Mouse (Mus musculus): ENCODE data around the gene Thegl. TPM values are rescaled to one million over a fixed set of nuclear protein-coding genes. Genes with fewer than 3 reads are reported as not detected.
"Not testable (repeated sequence)": the region's sequence is repeated elsewhere in the genome, so short reads cannot be mapped to it uniquely, and the experiment has no call there.

The Thegl gene
- polyA plus RNA-seq, 1 experiment from 2014 or later = not detected

DNA sequence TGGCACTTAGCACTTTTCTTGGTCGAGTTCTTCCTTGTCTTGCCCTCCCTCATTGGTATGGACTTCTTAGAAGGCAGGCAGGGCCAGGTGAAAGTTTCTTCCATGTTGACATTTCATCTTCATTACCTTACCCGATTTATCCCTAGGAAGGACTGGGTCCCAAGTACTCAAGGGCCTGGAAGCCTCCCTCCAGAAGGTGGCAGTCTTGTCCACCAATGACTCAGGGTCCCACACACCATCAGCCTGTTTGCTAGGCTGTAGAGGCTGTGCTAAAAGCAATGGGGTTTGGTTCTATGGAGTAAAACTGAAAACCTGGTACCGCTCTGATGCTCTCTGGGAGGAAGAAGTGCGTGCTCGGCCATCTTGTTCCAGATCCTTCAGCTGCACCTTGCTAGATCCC lies 13.9 kb downstream of the Thegl start:
- Histone ChIP-seq H3K36me3 (ENCODE audit: control insufficient read depth, insufficient read depth, low read length) (no peaks in the 10 kb centered on the region), H3K9ac (ENCODE audit: low read length) (no peak overlapping the region), H3K9me3 (ENCODE audit: control insufficient read depth, low read length) (no peaks in the 10 kb centered on the region), H3K27ac (ENCODE audit: low read depth, low read length) (no peak overlapping the region), H3K4me3 (ENCODE audit: low read depth, low read length) (no peak overlapping the region), H3K4me2 (no peak overlapping the region), H3K4me1 (ENCODE audit: control insufficient read depth, insufficient read depth, low read length) (no peaks in the 10 kb centered on the region), H3K27me3 (ENCODE audit: control insufficient read depth, insufficient read depth, low read length) (no peaks in the 10 kb centered on the region)
- ATAC-seq (ENCODE audit: low FRiP score) = no peak
- no peak for DNase-seq (ENCODE audit: low spot score, missing footprints)
- 76% methylated on average over 5 of the region's 5 CpGs for WGBS

DNA sequence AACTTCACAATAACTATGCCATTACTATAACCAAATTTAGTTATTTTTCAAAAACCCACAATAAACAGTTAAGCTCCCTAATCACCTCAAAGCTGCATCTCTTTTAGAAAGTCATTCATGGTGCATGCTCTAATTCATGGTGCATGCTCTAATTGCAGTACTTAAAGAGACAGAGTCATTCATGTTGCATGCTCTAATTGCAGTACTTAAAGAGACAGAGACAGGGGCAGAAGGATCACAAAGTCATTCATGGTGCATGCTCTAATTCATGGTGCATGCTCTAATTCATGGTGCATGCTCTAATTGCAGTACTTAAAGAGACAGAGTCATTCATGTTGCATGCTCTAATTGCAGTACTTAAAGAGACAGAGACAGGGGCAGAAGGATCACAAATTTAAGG lies 19.3 kb downstream of the Thegl start:
- not testable (repeated sequence) for ATAC-seq (ENCODE audit: low FRiP score); H3K27ac ChIP-seq (ENCODE audit: low read depth, low read length); H3K9ac ChIP-seq (ENCODE audit: low read length); H3K36me3 ChIP-seq (ENCODE audit: control insufficient read depth, insufficient read depth, low read length); H3K9me3 ChIP-seq (ENCODE audit: control insufficient read depth, low read length); H3K4me1 ChIP-seq (ENCODE audit: control insufficient read depth, insufficient read depth, low read length); DNase-seq (ENCODE audit: low spot score, missing footprints); H3K4me2 ChIP-seq; H3K27me3 ChIP-seq (ENCODE audit: control insufficient read depth, insufficient read depth, low read length); H3K4me3 ChIP-seq (ENCODE audit: low read depth, low read length)

GRCm38 (mm10) chr5:77038451-77038850 lies 22.6 kb downstream of the Thegl start:
- Histone ChIP-seq H3K4me3 (ENCODE audit: low read depth, low read length) (no peak overlapping the region), H3K27ac (ENCODE audit: low read depth, low read length) (no peak overlapping the region), H3K27me3 (ENCODE audit: control insufficient read depth, insufficient read depth, low read length) (no peaks in the 10 kb centered on the region), H3K4me2 (no peak overlapping the region), H3K4me1 (ENCODE audit: control insufficient read depth, insufficient read depth, low read length) (no peaks in the 10 kb centered on the region), H3K9ac (ENCODE audit: low read length) (no peak overlapping the region), H3K36me3 (ENCODE audit: control insufficient read depth, insufficient read depth, low read length) (no peaks in the 10 kb centered on the region), H3K9me3 (ENCODE audit: control insufficient read depth, low read length) (no peaks in the 10 kb centered on the region)
- no peak for DNase-seq (ENCODE audit: low spot score, missing footprints)
- WGBS = 91% methylated on average over 10 of the region's 10 CpGs
- ATAC-seq (ENCODE audit: low FRiP score) = no peak

- no peak overlapping the region for H3K27ac ChIP-seq (ENCODE audit: low read depth, low read length)
- H3K9ac ChIP-seq (ENCODE audit: low read length) = no peak overlapping the region
- no peaks in the 10 kb centered on the region for H3K4me1 ChIP-seq (ENCODE audit: control insufficient read depth, insufficient read depth, low read length)
- H3K4me2 ChIP-seq = no peak overlapping the region
- no peak for DNase-seq (ENCODE audit: low spot score, missing footprints)
- no peak for ATAC-seq (ENCODE audit: low FRiP score)
- no peak overlapping the region for H3K4me3 ChIP-seq (ENCODE audit: low read depth, low read length)
- H3K9me3 ChIP-seq (ENCODE audit: control insufficient read depth, low read length) = no peaks in the 10 kb centered on the region
- H3K27me3 ChIP-seq (ENCODE audit: control insufficient read depth, insufficient read depth, low read length) = no peaks in the 10 kb centered on the region
- no peaks in the 10 kb centered on the region for H3K36me3 ChIP-seq (ENCODE audit: control insufficient read depth, insufficient read depth, low read length)
Observed at GRCm38 (mm10) chr5:77039391-77039790, 23.6 kb downstream of the Thegl start.

GRCm38 (mm10) chr5:77044362-77044761 lies 28.5 kb downstream of the Thegl start:
- ATAC-seq (ENCODE audit: low FRiP score) (no peak), DNase-seq (ENCODE audit: low spot score, missing footprints) (no peak)
- Histone ChIP-seq H3K36me3 (ENCODE audit: control insufficient read depth, insufficient read depth, low read length) (no peaks in the 10 kb centered on the region), H3K4me3 (ENCODE audit: low read depth, low read length) (no peak overlapping the region), H3K27me3 (ENCODE audit: control insufficient read depth, insufficient read depth, low read length) (no peaks in the 10 kb centered on the region), H3K4me1 (ENCODE audit: control insufficient read depth, insufficient read depth, low read length) (no peaks in the 10 kb centered on the region), H3K4me2 (no peak overlapping the region), H3K9ac (ENCODE audit: low read length) (no peak overlapping the region), H3K27ac (ENCODE audit: low read depth, low read length) (no peak overlapping the region), H3K9me3 (ENCODE audit: control insufficient read depth, low read length) (no peaks in the 10 kb centered on the region)
- WGBS = 77% methylated on average over 5 of the region's 5 CpGs

DNA sequence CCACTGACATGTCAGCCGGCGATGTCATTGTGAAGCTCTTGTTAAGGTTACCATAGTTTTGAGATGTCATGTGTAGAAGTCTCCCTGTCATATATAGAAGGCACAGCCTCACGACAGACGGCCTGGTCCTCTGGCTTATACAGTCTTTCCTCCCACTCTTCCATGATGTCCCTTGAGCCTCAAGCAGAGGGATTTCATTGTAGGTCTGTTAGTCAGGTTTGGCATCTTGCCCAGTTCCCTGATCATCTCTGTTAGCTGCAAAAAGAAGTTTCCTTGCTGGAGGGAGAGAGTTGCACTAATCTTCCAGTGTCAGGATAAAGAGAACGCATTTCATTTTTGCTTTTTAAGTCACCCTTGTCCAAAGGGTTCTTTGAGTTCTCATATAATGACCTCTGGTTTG lies 36.8 kb downstream of the Thegl start:
- DNase-seq (ENCODE audit: low spot score, missing footprints) = no peak
- H3K27ac ChIP-seq (ENCODE audit: low read depth, low read length) = no peak overlapping the region
- 90% methylated on average over 5 of the region's 5 CpGs for WGBS
- H3K4me1 ChIP-seq (ENCODE audit: control insufficient read depth, insufficient read depth, low read length) = no peaks in the 10 kb centered on the region
- ATAC-seq (ENCODE audit: low FRiP score) = no peak
- H3K9me3 ChIP-seq (ENCODE audit: control insufficient read depth, low read length) = no peaks in the 10 kb centered on the region
- no peaks in the 10 kb centered on the region for H3K27me3 ChIP-seq (ENCODE audit: control insufficient read depth, insufficient read depth, low read length)
- H3K36me3 ChIP-seq (ENCODE audit: control insufficient read depth, insufficient read depth, low read length) = no peaks in the 10 kb centered on the region
- no peak overlapping the region for H3K4me3 ChIP-seq (ENCODE audit: low read depth, low read length)
- no peak overlapping the region for H3K9ac ChIP-seq (ENCODE audit: low read length)
- no peak overlapping the region for H3K4me2 ChIP-seq

DNA sequence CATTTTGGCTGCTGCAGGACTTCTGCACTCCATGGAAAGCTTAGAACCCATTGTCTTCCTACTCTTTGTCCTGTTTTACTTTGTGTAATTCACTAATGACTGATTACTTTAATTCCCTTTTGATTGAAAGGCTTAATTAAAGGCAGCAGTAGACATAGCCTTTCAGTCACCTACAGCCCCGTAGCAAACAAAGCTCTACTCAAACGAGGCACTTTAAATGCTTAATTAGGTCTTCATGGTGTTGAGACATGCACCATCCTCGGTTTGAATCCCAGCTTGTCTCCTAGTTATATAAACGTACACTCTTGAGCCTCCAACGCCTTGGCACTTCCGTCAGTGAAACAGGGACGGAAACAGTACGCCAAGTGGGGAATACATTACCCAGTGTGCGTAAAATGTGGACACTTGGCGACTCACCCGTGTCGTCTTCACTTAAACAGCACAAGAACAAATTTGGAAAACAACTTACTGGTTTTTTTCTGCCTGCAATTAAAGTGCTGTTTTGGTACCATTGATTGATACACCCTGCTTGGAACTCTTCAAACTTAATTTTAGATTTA lies 41.1 kb downstream of the Thegl start:
- WGBS = 52% methylated on average over 12 of the region's 12 CpGs

DNA sequence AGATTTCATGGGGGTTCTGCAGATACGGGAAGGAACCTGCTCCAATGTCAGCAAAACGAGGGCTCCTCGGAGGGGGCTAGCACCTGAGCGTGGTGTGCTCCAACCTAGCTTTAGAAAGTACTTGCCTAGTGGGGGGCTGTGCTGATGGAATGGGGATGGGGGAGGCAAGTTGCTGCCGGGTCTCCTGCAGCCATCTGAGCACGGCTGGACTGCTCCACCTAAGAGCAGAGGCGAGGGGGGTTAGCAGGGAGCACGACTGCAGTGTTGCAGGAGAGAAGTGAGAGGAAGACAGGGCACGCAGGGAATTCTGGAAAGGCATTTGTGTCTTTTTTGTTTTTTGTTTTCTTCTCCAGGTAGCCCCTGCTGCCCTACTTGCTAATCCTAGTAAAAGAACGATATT lies 44.5 kb downstream of the Thegl start:
- Histone ChIP-seq H3K9ac (ENCODE audit: low read length) (no peak overlapping the region), H3K4me3 (ENCODE audit: low read depth, low read length) (no peak overlapping the region), H3K4me1 (ENCODE audit: control insufficient read depth, insufficient read depth, low read length) (0 out of 2 replicates have a peak, but pooled peaks cover 2% of the 10 kb centered on the region), H3K36me3 (ENCODE audit: control insufficient read depth, insufficient read depth, low read length) (no peaks in the 10 kb centered on the region), H3K27me3 (ENCODE audit: control insufficient read depth, insufficient read depth, low read length) (no peaks in the 10 kb centered on the region), H3K4me2 (no peak overlapping the region), H3K9me3 (ENCODE audit: control insufficient read depth, low read length) (no peaks in the 10 kb centered on the region), H3K27ac (ENCODE audit: low read depth, low read length) (no peak overlapping the region)
- WGBS = 34% methylated on average over 10 of the region's 10 CpGs
- no peak for ATAC-seq (ENCODE audit: low FRiP score)
- no peak for DNase-seq (ENCODE audit: low spot score, missing footprints)

More for the DNA sequence above, 41.1 kb downstream of the Thegl start:
- ATAC-seq (ENCODE audit: low FRiP score) (no peak), DNase-seq (ENCODE audit: low spot score, missing footprints) (no peak)
- no peak overlapping the region for H3K4me2 ChIP-seq
- 0 out of 2 replicates have a peak, but pooled peaks cover 2% of the 10 kb centered on the region for H3K4me1 ChIP-seq (ENCODE audit: control insufficient read depth, insufficient read depth, low read length)
- H3K9ac ChIP-seq (ENCODE audit: low read length) = no peak overlapping the region
- no peaks in the 10 kb centered on the region for H3K36me3 ChIP-seq (ENCODE audit: control insufficient read depth, insufficient read depth, low read length)
- no peaks in the 10 kb centered on the region for H3K27me3 ChIP-seq (ENCODE audit: control insufficient read depth, insufficient read depth, low read length)
- no peak overlapping the region for H3K4me3 ChIP-seq (ENCODE audit: low read depth, low read length)
- H3K9me3 ChIP-seq (ENCODE audit: control insufficient read depth, low read length) = no peaks in the 10 kb centered on the region
- H3K27ac ChIP-seq (ENCODE audit: low read depth, low read length) = no peak overlapping the region

- 0 out of 2 replicates have a peak, but pooled peaks cover 2% of the 10 kb centered on the region for H3K4me1 ChIP-seq (ENCODE audit: control insufficient read depth, insufficient read depth, low read length)
- no peak overlapping the region for H3K4me2 ChIP-seq
- WGBS = 31% methylated on average over 17 of the region's 17 CpGs
- peak; percentile 93 for DNase-seq (ENCODE audit: low spot score, missing footprints)
- no peak overlapping the region for H3K4me3 ChIP-seq (ENCODE audit: low read depth, low read length)
- ATAC-seq (ENCODE audit: low FRiP score) = no peak
- H3K27ac ChIP-seq (ENCODE audit: low read depth, low read length) = no peak overlapping the region
- H3K27me3 ChIP-seq (ENCODE audit: control insufficient read depth, insufficient read depth, low read length) = no peaks in the 10 kb centered on the region
- H3K36me3 ChIP-seq (ENCODE audit: control insufficient read depth, insufficient read depth, low read length) = no peaks in the 10 kb centered on the region
- no peak overlapping the region for H3K9ac ChIP-seq (ENCODE audit: low read length)
- no peaks in the 10 kb centered on the region for H3K9me3 ChIP-seq (ENCODE audit: control insufficient read depth, low read length)
Observed at GRCm38 (mm10) chr5:77061372-77062038, 45.7 kb downstream of the Thegl start.

All from midbrain, embryonic 11.5 days (tissue).